In genomic region chr3:26936897-26937590, GRCm38 (mm10) we compare ENCODE assay signal across 18 mouse cellular contexts.
A peak's percentile ranks its signal among the peaks of the same experiment; 100 is the strongest.
DNase-seq lines count a peak whose midpoint lies in the region; ATAC-seq and TF ChIP-seq lines count a peak whose summit lies in the region.
"Had no signal": no experiment of that assay in that cellular context is flagged by ENCODE, and none has a peak within 500 bp of the region (broad histone marks: within the 10 kb centered on the region; RNA-seq: fewer than 3 reads in every experiment).

No protein-coding gene starts in this region.

- H3K36me3 ChIP-seq in intestine, embryonic 16.5 days (ENCODE audit: control insufficient read depth, insufficient read depth, low read length) = no peaks in the 10 kb centered on the region
- H3K36me3 ChIP-seq in intestine, embryonic 15.5 days = no peaks in the 10 kb centered on the region
- no peaks in the 10 kb centered on the region for H3K36me3 ChIP-seq in hindbrain, embryonic 15.5 days
- H3K36me3 ChIP-seq in midbrain, postnatal 0 days (ENCODE audit: insufficient read depth, low read length) = no peaks in the 10 kb centered on the region
- H3K36me3 ChIP-seq: embryonic facial prominence, embryonic 10.5 days; heart, embryonic 15.5 days; lung, embryonic 15.5 days had no signal

- no peaks in the 10 kb centered on the region for H3K9me3 ChIP-seq in intestine, embryonic 16.5 days (ENCODE audit: control insufficient read depth, low read length)
- no peaks in the 10 kb centered on the region for H3K9me3 ChIP-seq in intestine, embryonic 15.5 days
- no peaks in the 10 kb centered on the region for H3K9me3 ChIP-seq in hindbrain, embryonic 15.5 days
- no peaks in the 10 kb centered on the region for H3K9me3 ChIP-seq in midbrain, postnatal 0 days (ENCODE audit: low read length)
- H3K9me3 ChIP-seq: embryonic facial prominence, embryonic 10.5 days; heart, embryonic 15.5 days; lung, embryonic 15.5 days had no signal

- no peak overlapping the region for H3K27ac ChIP-seq in intestine, embryonic 16.5 days (ENCODE audit: low read length)
- H3K27ac ChIP-seq in intestine, embryonic 15.5 days = no peak overlapping the region
- H3K27ac ChIP-seq in hindbrain, embryonic 15.5 days (replicated peaks) = no peak overlapping the region
- H3K27ac ChIP-seq in midbrain, postnatal 0 days (ENCODE audit: low read depth, low read length) = no peak overlapping the region
- H3K27ac ChIP-seq: embryonic facial prominence, embryonic 10.5 days; heart, embryonic 15.5 days; lung, embryonic 15.5 days had no signal

- peak; percentile 23 for DNase-seq in brain, embryonic 14.5 days (ENCODE audit: low read depth)
- DNase-seq in midbrain, postnatal 0 days (ENCODE audit: low spot score) = peak; percentile 17
- DNase-seq in cerebellum, postnatal 10 days = no peak
- DNase-seq in adrenal gland, adult (ENCODE audit: inconsistent age in 2 of 2, low spot score in 1 of 2) = no peak
- DNase-seq: adrenal gland, postnatal 36 days; cerebellum, adult 9-11 months; kidney, adult 8-10 months; right cerebral cortex, postnatal 4 days; thymus, postnatal 36 days had no signal

- TF ChIP-seq POLR2A in brain, embryonic 14.5 days (IDR thresholded peaks at IDR 0.05; ENCODE audit: borderline replicate concordance, extremely low read depth, insufficient read depth, insufficient read length, poor library complexity, severe bottlenecking) = no peak

- 56% methylated on average over 22 of the region's 22 CpGs for WGBS in intestine, embryonic 16.5 days
- WGBS in intestine, embryonic 15.5 days = 46% methylated on average over 22 of the region's 22 CpGs
- 43% methylated on average over 22 of the region's 22 CpGs for WGBS in hindbrain, embryonic 15.5 days
- 60% methylated on average over 22 of the region's 22 CpGs for WGBS in midbrain, postnatal 0 days

- no peaks in the 10 kb centered on the region for H3K4me1 ChIP-seq in intestine, embryonic 16.5 days (ENCODE audit: control insufficient read depth, insufficient read depth, low read length)
- H3K4me1 ChIP-seq in intestine, embryonic 15.5 days (replicated peaks) = no peaks in the 10 kb centered on the region
- peaks cover 8% of the 10 kb centered on the region for H3K4me1 ChIP-seq in hindbrain, embryonic 15.5 days (replicated peaks)
- no peaks in the 10 kb centered on the region for H3K4me1 ChIP-seq in midbrain, postnatal 0 days (ENCODE audit: insufficient read depth, low read length)
- H3K4me1 ChIP-seq: embryonic facial prominence, embryonic 10.5 days; heart, embryonic 15.5 days; lung, embryonic 15.5 days had no signal

- ATAC-seq in intestine, embryonic 16.5 days = no peak
- ATAC-seq in intestine, embryonic 15.5 days = no peak
- ATAC-seq in hindbrain, embryonic 15.5 days (ENCODE audit: low FRiP score, low read depth) = peak; percentile 62; the same call in 1 of the 2 replicates
- ATAC-seq in midbrain, postnatal 0 days (ENCODE audit: low FRiP score) = no peak
- ATAC-seq: forebrain, embryonic 14.5 days; Patski had no signal

- H3K9ac ChIP-seq in intestine, embryonic 16.5 days (ENCODE audit: low read depth, low read length) = no peak overlapping the region
- H3K9ac ChIP-seq in intestine, embryonic 15.5 days = no peak overlapping the region
- no peak overlapping the region for H3K9ac ChIP-seq in hindbrain, embryonic 15.5 days
- no peak overlapping the region for H3K9ac ChIP-seq in midbrain, postnatal 0 days (replicated peaks; ENCODE audit: low read length, poor library complexity, severe bottlenecking)
- H3K9ac ChIP-seq: heart, embryonic 15.5 days; lung, embryonic 15.5 days had no signal

- H3K27me3 ChIP-seq in intestine, embryonic 16.5 days (replicated peaks; ENCODE audit: control insufficient read depth, insufficient read depth, low read length) = no peaks in the 10 kb centered on the region
- no peaks in the 10 kb centered on the region for H3K27me3 ChIP-seq in intestine, embryonic 15.5 days (replicated peaks)
- no peaks in the 10 kb centered on the region for H3K27me3 ChIP-seq in hindbrain, embryonic 15.5 days
- no peaks in the 10 kb centered on the region for H3K27me3 ChIP-seq in midbrain, postnatal 0 days (ENCODE audit: insufficient read depth, low read length)
- H3K27me3 ChIP-seq: heart, embryonic 15.5 days; lung, embryonic 15.5 days had no signal

- H3K4me2 ChIP-seq in intestine, embryonic 16.5 days (ENCODE audit: low read depth, low read length) = peak overlapping the region; percentile 6; the same call in 1 of the 2 replicates
- H3K4me2 ChIP-seq in intestine, embryonic 15.5 days (replicated peaks) = no peak overlapping the region
- peak overlapping the region; percentile 50 for H3K4me2 ChIP-seq in hindbrain, embryonic 15.5 days
- peak overlapping the region; percentile 18 for H3K4me2 ChIP-seq in midbrain, postnatal 0 days (ENCODE audit: low read depth, low read length, poor library complexity, severe bottlenecking)
- H3K4me2 ChIP-seq: heart, embryonic 15.5 days; liver, embryonic 11.5 days; lung, embryonic 15.5 days had no signal

- TF ChIP-seq CTCF in brain, embryonic 14.5 days (IDR thresholded peaks at IDR 0.05; ENCODE audit: borderline replicate concordance, extremely low read depth, insufficient read depth, insufficient read length) = no peak
- TF ChIP-seq CTCF in midbrain, postnatal 0 days (IDR thresholded peaks at IDR 0.05) = no peak

- no peak overlapping the region for H3K4me3 ChIP-seq in intestine, embryonic 16.5 days (ENCODE audit: low read length)
- H3K4me3 ChIP-seq in intestine, embryonic 15.5 days (replicated peaks) = no peak overlapping the region
- H3K4me3 ChIP-seq in hindbrain, embryonic 15.5 days = 0 out of 2 replicates have a peak overlapping the region, but pooled peaks have one; percentile 13
- peak overlapping the region; percentile 5; the same call in 1 of the 2 replicates for H3K4me3 ChIP-seq in midbrain, postnatal 0 days (ENCODE audit: low read depth, low read length)
- H3K4me3 ChIP-seq: embryonic facial prominence, embryonic 10.5 days; heart, embryonic 15.5 days; lung, embryonic 15.5 days had no signal

Comparison
In these comparisons a context has a peak if more than half of its experiments do, and no peak if none do; other contexts are left out.
1. H3K4me3 ChIP-seq: peak in hindbrain, embryonic 15.5 days (single experiment) and midbrain, postnatal 0 days (single experiment); none in intestine, embryonic 16.5 days (single experiment) and intestine, embryonic 15.5 days (single experiment).
2. DNase-seq: peak in brain, embryonic 14.5 days (single experiment) and midbrain, postnatal 0 days (single experiment); none in cerebellum, postnatal 10 days (0 of 2) and adrenal gland, adult (0 of 2).